Mouse (Mus musculus): Measurements from ENCODE around the gene Dapk1.

- TF ChIP-seq GATA1 (IDR thresholded peaks at IDR 0.05; ENCODE audit: low read length) (no peak), TAL1 (IDR thresholded peaks at IDR 0.05; ENCODE audit: low read length) (no peak)
Measured at GRCm38 (mm10) chr13:60696741-60697140, 95.0 kb downstream of the Dapk1 start.

Data from erythroblast, embryonic 14.5 days (primary cell).